Mouse (Mus musculus): Measurements from ENCODE around the gene Lrrc19. TPM values are rescaled to one million over a fixed set of nuclear protein-coding genes. Genes with fewer than 3 reads are reported as not detected.
"Not testable (repeated sequence)": the region's sequence is repeated elsewhere in the genome, so short reads cannot be mapped to it uniquely, and the experiment has no call there.

Lrrc19 gene
- polyA plus RNA-seq (2015; fragmentation: Nextera tagmentation; extraction: Ambion mirVana): not detected in 2 replicates

GRCm38 (mm10) chr4:94649920-94650319 lies at the start of gene Lrrc19:
Lrrc19 (minus strand) TSS chr4:94650144.
- H3K9ac ChIP-seq (replicated peaks): no peak within 1 kb of the TSS
- H3K36me3 ChIP-seq (replicated peaks; ENCODE audit: insufficient read depth, low read length): no peaks in the 10 kb centered on the region
- no peak within 1 kb of the TSS for H3K27ac ChIP-seq (ENCODE audit: low read depth)
- no peak for DNase-seq
- no peak within 1 kb of the TSS for H3K4me2 ChIP-seq (ENCODE audit: low read depth, low read length)
- H3K9me3 ChIP-seq (ENCODE audit: low read length): no peaks in the 10 kb centered on the region
- ATAC-seq: no peak
- H3K27me3 ChIP-seq (ENCODE audit: insufficient read depth, low read length): no peaks in the 10 kb centered on the region
- TF ChIP-seq CTCF (IDR thresholded peaks at IDR 0.05; ENCODE audit: low read depth) (no peak), EP300 (IDR thresholded peaks at IDR 0.05; ENCODE audit: low read depth) (no peak)
- WGBS (ENCODE audit: insufficient replicate concordance): 79% methylated on average over 3 of the region's 3 CpGs
- no peaks in the 10 kb centered on the region for H3K4me1 ChIP-seq (ENCODE audit: insufficient read depth)
- no peak within 1 kb of the TSS for H3K4me3 ChIP-seq (ENCODE audit: low read depth, low read length)

GRCm38 (mm10) chr4:94696368-94696767 lies 46.4 kb upstream of the Lrrc19 start:
- H3K36me3 ChIP-seq (replicated peaks; ENCODE audit: insufficient read depth, low read length): no peaks in the 10 kb centered on the region
- no peak overlapping the region for H3K9ac ChIP-seq (replicated peaks)
- DNase-seq: no peak
- H3K27me3 ChIP-seq (ENCODE audit: insufficient read depth, low read length): no peaks in the 10 kb centered on the region
- no peak overlapping the region for H3K4me3 ChIP-seq (ENCODE audit: low read depth, low read length)
- TF ChIP-seq EP300 (IDR thresholded peaks at IDR 0.05; ENCODE audit: low read depth): no peak
- no peak for TF ChIP-seq CTCF (IDR thresholded peaks at IDR 0.05; ENCODE audit: low read depth)
- no peak overlapping the region for H3K4me2 ChIP-seq (ENCODE audit: low read depth, low read length)
- H3K9me3 ChIP-seq (ENCODE audit: low read length): no peaks in the 10 kb centered on the region
- H3K4me1 ChIP-seq (ENCODE audit: insufficient read depth): no peaks in the 10 kb centered on the region
- no peak for ATAC-seq
- WGBS (ENCODE audit: insufficient replicate concordance): 57% methylated on average over 3 of the region's 3 CpGs
- H3K27ac ChIP-seq (ENCODE audit: low read depth): no peak overlapping the region

GRCm38 (mm10) chr4:94692175-94692574 lies 42.2 kb upstream of the Lrrc19 start:
- TF ChIP-seq CTCF (IDR thresholded peaks at IDR 0.05; ENCODE audit: low read depth): no peak
- TF ChIP-seq EP300 (IDR thresholded peaks at IDR 0.05; ENCODE audit: low read depth): no peak
- 0 out of 2 replicates have a peak, but pooled peaks cover 2% of the 10 kb centered on the region for H3K36me3 ChIP-seq (replicated peaks; ENCODE audit: insufficient read depth, low read length)
- H3K4me2 ChIP-seq (ENCODE audit: low read depth, low read length): no peak overlapping the region
- H3K9me3 ChIP-seq (ENCODE audit: low read length): no peaks in the 10 kb centered on the region
- H3K4me1 ChIP-seq (ENCODE audit: insufficient read depth): no peaks in the 10 kb centered on the region
- no peak overlapping the region for H3K27ac ChIP-seq (ENCODE audit: low read depth)
- no peak overlapping the region for H3K9ac ChIP-seq (replicated peaks)
- DNase-seq (no peak), ATAC-seq (no peak)
- no peak overlapping the region for H3K4me3 ChIP-seq (ENCODE audit: low read depth, low read length)
- WGBS (ENCODE audit: insufficient replicate concordance): 62% methylated on average over 2 of the region's 2 CpGs
- no peaks in the 10 kb centered on the region for H3K27me3 ChIP-seq (ENCODE audit: insufficient read depth, low read length)

- H3K27me3 ChIP-seq (ENCODE audit: insufficient read depth, low read length): no peaks in the 10 kb centered on the region
- no peak overlapping the region for H3K27ac ChIP-seq (ENCODE audit: low read depth)
- H3K9ac ChIP-seq (replicated peaks): no peak overlapping the region
- DNase-seq (no peak), ATAC-seq (no peak)
- 38% methylated on average over 4 of the region's 4 CpGs for WGBS (ENCODE audit: insufficient replicate concordance)
- H3K9me3 ChIP-seq (ENCODE audit: low read length): no peaks in the 10 kb centered on the region
- H3K4me3 ChIP-seq (ENCODE audit: low read depth, low read length): no peak overlapping the region
- H3K36me3 ChIP-seq (replicated peaks; ENCODE audit: insufficient read depth, low read length): 0 out of 2 replicates have a peak, but pooled peaks cover 2% of the 10 kb centered on the region
- peak; percentile 35; the same call in 1 of the 2 replicates for TF ChIP-seq EP300 (IDR thresholded peaks at IDR 0.05; ENCODE audit: low read depth)
- no peak for TF ChIP-seq CTCF (IDR thresholded peaks at IDR 0.05; ENCODE audit: low read depth)
- H3K4me2 ChIP-seq (ENCODE audit: low read depth, low read length): no peak overlapping the region
- no peaks in the 10 kb centered on the region for H3K4me1 ChIP-seq (ENCODE audit: insufficient read depth)
Observed at GRCm38 (mm10) chr4:94691078-94691477, 41.1 kb upstream of the Lrrc19 start.

GRCm38 (mm10) chr4:94689804-94690203 lies 39.9 kb upstream of the Lrrc19 start:
- ATAC-seq; H3K27me3 ChIP-seq (ENCODE audit: insufficient read depth, low read length); H3K36me3 ChIP-seq (replicated peaks; ENCODE audit: insufficient read depth, low read length); H3K9me3 ChIP-seq (ENCODE audit: low read length); DNase-seq; H3K27ac ChIP-seq (ENCODE audit: low read depth); H3K4me1 ChIP-seq (ENCODE audit: insufficient read depth); H3K4me2 ChIP-seq (ENCODE audit: low read depth, low read length); H3K9ac ChIP-seq (replicated peaks); H3K4me3 ChIP-seq (ENCODE audit: low read depth, low read length): not testable (repeated sequence)
- 60% methylated on average over 2 of the region's 2 CpGs for WGBS (ENCODE audit: insufficient replicate concordance)

GRCm38 (mm10) chr4:94683305-94683704 lies 33.4 kb upstream of the Lrrc19 start:
- no peak overlapping the region for H3K27ac ChIP-seq (ENCODE audit: low read depth)
- no peak for ATAC-seq
- no peak for TF ChIP-seq CTCF (IDR thresholded peaks at IDR 0.05; ENCODE audit: low read depth)
- TF ChIP-seq EP300 (IDR thresholded peaks at IDR 0.05; ENCODE audit: low read depth): no peak
- H3K27me3 ChIP-seq (ENCODE audit: insufficient read depth, low read length): no peaks in the 10 kb centered on the region
- DNase-seq: no peak
- 0 out of 2 replicates have a peak, but pooled peaks cover 2% of the 10 kb centered on the region for H3K36me3 ChIP-seq (replicated peaks; ENCODE audit: insufficient read depth, low read length)
- H3K4me1 ChIP-seq (ENCODE audit: insufficient read depth): 0 out of 2 replicates have a peak, but pooled peaks cover 2% of the 10 kb centered on the region
- no peaks in the 10 kb centered on the region for H3K9me3 ChIP-seq (ENCODE audit: low read length)
- H3K9ac ChIP-seq (replicated peaks): no peak overlapping the region
- H3K4me3 ChIP-seq (ENCODE audit: low read depth, low read length): no peak overlapping the region
- 62% methylated on average over 5 of the region's 5 CpGs for WGBS (ENCODE audit: insufficient replicate concordance)
- H3K4me2 ChIP-seq (ENCODE audit: low read depth, low read length): no peak overlapping the region

GRCm38 (mm10) chr4:94682029-94682428 lies 32.1 kb upstream of the Lrrc19 start:
- no peaks in the 10 kb centered on the region for H3K9me3 ChIP-seq (ENCODE audit: low read length)
- H3K36me3 ChIP-seq (replicated peaks; ENCODE audit: insufficient read depth, low read length): no peaks in the 10 kb centered on the region
- DNase-seq: no peak
- H3K27me3 ChIP-seq (ENCODE audit: insufficient read depth, low read length): no peaks in the 10 kb centered on the region
- no peak for TF ChIP-seq CTCF (IDR thresholded peaks at IDR 0.05; ENCODE audit: low read depth)
- no peak for TF ChIP-seq EP300 (IDR thresholded peaks at IDR 0.05; ENCODE audit: low read depth)
- H3K9ac ChIP-seq (replicated peaks): no peak overlapping the region
- no peak overlapping the region for H3K27ac ChIP-seq (ENCODE audit: low read depth)
- H3K4me1 ChIP-seq (ENCODE audit: insufficient read depth): 0 out of 2 replicates have a peak, but pooled peaks cover 2% of the 10 kb centered on the region
- H3K4me3 ChIP-seq (ENCODE audit: low read depth, low read length): no peak overlapping the region
- 18% methylated on average over 1 of the region's 1 CpGs for WGBS (ENCODE audit: insufficient replicate concordance)
- ATAC-seq: no peak
- no peak overlapping the region for H3K4me2 ChIP-seq (ENCODE audit: low read depth, low read length)
